Mouse (Mus musculus) kidney, postnatal 0 days (tissue): ENCODE data around the gene Svep1. TPM values are rescaled to one million over a fixed set of nuclear protein-coding genes. Genes with fewer than 3 reads are reported as not detected.
A peak's percentile ranks its signal among the peaks of the same experiment; 100 is the strongest.

Experiments
- ATAC-seq: fragments of 200-750 bp; cut with Nextera tagmentation; replicated peaks from 2 replicates; pipeline ENCODE4 v1.8.0; 2017; ENCODE audit warnings: low read depth, moderate number of reproducible peaks, moderate TSS enrichment, moderate library complexity; ENCODE audit not compliant: low FRiP score
- DNase-seq: peaks from one replicate; pipeline ENCODE4 v3.0.0-alpha.2; 2016; ENCODE audit warnings: low spot score
- H3K27ac ChIP-seq: fragments of 300-500 bp; sonication (generic); 2 replicates; pipeline ENCODE4 v1.5.1; 2014; ENCODE audit warnings: mild to moderate bottlenecking
- H3K27me3 ChIP-seq: fragments of 300-500 bp; sonication (generic); 2 replicates; pipeline ENCODE4 v1.6.1; 2014; ENCODE audit warnings: low read length, mixed read lengths; ENCODE audit not compliant: insufficient read depth
- H3K36me3 ChIP-seq: fragments of 300-500 bp; sonication (generic); 2 replicates; pipeline ENCODE4 v1.6.1; 2014; ENCODE audit warnings: low read length, mixed read lengths; ENCODE audit not compliant: insufficient read depth
- H3K4me1 ChIP-seq: fragments of 300-500 bp; sonication (generic); replicated peaks from 2 replicates; pipeline ENCODE4 v1.6.1; 2014; ENCODE audit warnings: antibody characterized with exemption, low read length, mixed read lengths; ENCODE audit not compliant: insufficient read depth
- H3K4me2 ChIP-seq: fragments of 300-500 bp; sonication (generic); 2 replicates; pipeline ENCODE4 v1.6.1; 2014; ENCODE audit warnings: mild to moderate bottlenecking, low read length, moderate library complexity, mixed read lengths
- H3K4me3 ChIP-seq: fragments of 300-500 bp; sonication (generic); replicated peaks from 2 replicates; pipeline ENCODE4 v1.5.1; 2014; ENCODE audit warnings: low read depth, low read length
- H3K9ac ChIP-seq: fragments of 300-500 bp; sonication (generic); 2 replicates; pipeline ENCODE4 v1.6.1; 2014; ENCODE audit warnings: low read depth, low read length
- H3K9me3 ChIP-seq: fragments of 300-500 bp; sonication (generic); replicated peaks from 2 replicates; pipeline ENCODE4 v1.6.1; 2016; ENCODE audit warnings: low read length, inconsistent platforms, mixed read lengths
- CTCF ChIP-seq: IDR thresholded peaks from 2 replicates; pipeline ENCODE4 v1.5.1; 2016; ENCODE audit warnings: antibody characterized with exemption, low read depth, mild to moderate bottlenecking, moderate library complexity
- WGBS: fragments of 180-500 bp; shearing (Covaris S2); extraction: QIAGEN DNeasy Blood & Tissue Kit; methylation state at CpG from one replicate; pipeline ENCODE4 v1.1.7; 2014; 5-methylcytosine and 5-hydroxymethylcytosine counted together
- polyA plus RNA-seq: library from polyadenylated mRNA; unstranded; fragments of >200 nt; fragmentation: Nextera tagmentation; extraction: Ambion mirVana; gene quantifications from 2 replicates; pipeline ENCODE4 v1.2.1, GENCODE M21; 2015

Gene Svep1
- polyA plus RNA-seq, 1 experiment from 2014 or later: 2.5 TPM

GRCm38 (mm10) chr4:58196795-58197194 lies 9.9 kb downstream of the Svep1 start:
- DNase-seq (peak; percentile 74), ATAC-seq (no peak)

GRCm38 (mm10) chr4:58195936-58196335 lies 10.7 kb downstream of the Svep1 start:
- H3K4me1 ChIP-seq: 0 out of 2 replicates have a peak, but pooled peaks cover 3% of the 10 kb centered on the region
- H3K27ac ChIP-seq: no peak overlapping the region
- no peaks in the 10 kb centered on the region for H3K36me3 ChIP-seq
- ATAC-seq: no peak
- TF ChIP-seq CTCF: no peak
- no peak overlapping the region for H3K4me3 ChIP-seq
- WGBS: 83% methylated on average over 2 of the region's 2 CpGs
- H3K9ac ChIP-seq: no peak overlapping the region
- no peaks in the 10 kb centered on the region for H3K9me3 ChIP-seq
- no peak overlapping the region for H3K4me2 ChIP-seq
- no peaks in the 10 kb centered on the region for H3K27me3 ChIP-seq
- no peak for DNase-seq

More at GRCm38 (mm10) chr4:58196795-58197194, 9.9 kb downstream of the Svep1 start:
- Histone ChIP-seq H3K36me3 (no peaks in the 10 kb centered on the region), H3K27ac (no peak overlapping the region), H3K4me3 (no peak overlapping the region), H3K4me2 (no peak overlapping the region), H3K9me3 (no peaks in the 10 kb centered on the region), H3K27me3 (no peaks in the 10 kb centered on the region), H3K9ac (no peak overlapping the region), H3K4me1 (0 out of 2 replicates have a peak, but pooled peaks cover 3% of the 10 kb centered on the region)
- TF ChIP-seq CTCF: no peak
- 52% methylated on average over 4 of the region's 4 CpGs for WGBS

- TF ChIP-seq CTCF: no peak
- peak; percentile 75 for DNase-seq
- Histone ChIP-seq H3K27me3 (no peaks in the 10 kb centered on the region), H3K4me2 (no peak overlapping the region), H3K9me3 (no peaks in the 10 kb centered on the region), H3K27ac (no peak overlapping the region), H3K36me3 (no peaks in the 10 kb centered on the region), H3K9ac (no peak overlapping the region), H3K4me1 (no peaks in the 10 kb centered on the region), H3K4me3 (no peak overlapping the region)
- WGBS: 26% methylated on average over 5 of the region's 5 CpGs
- ATAC-seq: no peak
Measured at GRCm38 (mm10) chr4:58189281-58189680, 17.4 kb downstream of the Svep1 start.

- Histone ChIP-seq H3K27me3 (no peaks in the 10 kb centered on the region), H3K9ac (no peak overlapping the region), H3K27ac (0 out of 2 replicates have a peak overlapping the region, but pooled peaks have one; percentile 11), H3K4me1 (no peaks in the 10 kb centered on the region), H3K4me2 (no peak overlapping the region), H3K4me3 (no peak overlapping the region), H3K9me3 (no peaks in the 10 kb centered on the region), H3K36me3 (no peaks in the 10 kb centered on the region)
- WGBS: 76% methylated on average over 3 of the region's 3 CpGs
- DNase-seq (no peak), ATAC-seq (no peak)
- no peak for TF ChIP-seq CTCF
Measured at GRCm38 (mm10) chr4:58185401-58185800, 21.3 kb downstream of the Svep1 start.

GRCm38 (mm10) chr4:58184681-58185341 lies 21.8 kb downstream of the Svep1 start:
- Histone ChIP-seq H3K36me3 (no peaks in the 10 kb centered on the region), H3K27ac (0 out of 2 replicates have a peak overlapping the region, but pooled peaks have one; percentile 11), H3K9me3 (no peaks in the 10 kb centered on the region), H3K4me3 (no peak overlapping the region), H3K27me3 (no peaks in the 10 kb centered on the region), H3K4me1 (no peaks in the 10 kb centered on the region), H3K9ac (no peak overlapping the region), H3K4me2 (no peak overlapping the region)
- TF ChIP-seq CTCF: no peak
- DNase-seq: peak; percentile 78
- 36% methylated on average over 5 of the region's 5 CpGs for WGBS
- ATAC-seq: 0 out of 2 replicates have a peak, but pooled peaks have one; percentile 25

GRCm38 (mm10) chr4:58183897-58184296 lies 22.8 kb downstream of the Svep1 start:
- H3K27ac ChIP-seq: no peak overlapping the region
- H3K9ac ChIP-seq: no peak overlapping the region
- ATAC-seq: no peak
- H3K4me2 ChIP-seq: no peak overlapping the region
- H3K36me3 ChIP-seq: no peaks in the 10 kb centered on the region
- no peaks in the 10 kb centered on the region for H3K27me3 ChIP-seq
- H3K9me3 ChIP-seq: no peaks in the 10 kb centered on the region
- H3K4me3 ChIP-seq: no peak overlapping the region
- 49% methylated on average over 4 of the region's 4 CpGs for WGBS
- TF ChIP-seq CTCF: no peak
- no peaks in the 10 kb centered on the region for H3K4me1 ChIP-seq
- DNase-seq: peak; percentile 62
